Mouse (Mus musculus): ENCODE measurements around the gene Rbl1. TPM values are rescaled to one million over a fixed set of nuclear protein-coding genes. Genes with fewer than 3 reads are reported as not detected.
"Not testable (repeated sequence)": the region's sequence is repeated elsewhere in the genome, so short reads cannot be mapped to it uniquely, and the experiment has no call there.

Rbl1 gene
- polyA plus RNA-seq, 1 experiment from 2014 or later, result 18.2 TPM

GRCm38 (mm10) chr2:157170626-157171025, 33.7 kb downstream of the Rbl1 start:
- WGBS, result 63% methylated on average over 6 of the region's 6 CpGs
- Histone ChIP-seq H3K4me1 (ENCODE audit: control insufficient read depth in 2 of 2, insufficient read depth in 2 of 2, low read length in 2 of 2) (peaks cover 2 to 7% of the 10 kb centered on the region in 2 experiments; a peak in 2 of 4 replicates), H3K27ac (replicated peaks in 1 of 2; ENCODE audit: control insufficient read depth in 1 of 2, insufficient read depth in 1 of 2, low read depth in 2 of 2, low read length in 2 of 2) (no peak overlapping the region)

GRCm38 (mm10) chr2:157170166-157170565, 34.2 kb downstream of the Rbl1 start:
- Histone ChIP-seq H3K4me1 (ENCODE audit: control insufficient read depth in 2 of 2, insufficient read depth in 2 of 2, low read length in 2 of 2) (peaks cover 2 to 7% of the 10 kb centered on the region in 2 experiments; a peak in 2 of 4 replicates), H3K9me3 (ENCODE audit: control insufficient read depth, low read length) (no peaks in the 10 kb centered on the region), H3K27ac (replicated peaks in 1 of 2; ENCODE audit: control insufficient read depth in 1 of 2, insufficient read depth in 1 of 2, low read depth in 2 of 2, low read length in 2 of 2) (no peak overlapping the region), H3K4me3 (ENCODE audit: control insufficient read depth in 1 of 2, insufficient read depth in 1 of 2, low read depth in 1 of 2, low read length in 2 of 2) (no peak overlapping the region), H3K9ac (ENCODE audit: low read length) (no peak overlapping the region), H3K4me2 (ENCODE audit: low read length) (no peak overlapping the region), H3K27me3 (ENCODE audit: control insufficient read depth, insufficient read depth, low read length) (no peaks in the 10 kb centered on the region), H3K36me3 (ENCODE audit: control insufficient read depth, insufficient read depth, low read length) (peaks cover 72% of the 10 kb centered on the region)
- no peak for ATAC-seq (ENCODE audit: insufficient number of reproducible peaks, insufficient read depth, low FRiP score, low read depth)
- WGBS, result 31% methylated on average over 5 of the region's 5 CpGs

More at GRCm38 (mm10) chr2:157170626-157171025, 33.7 kb downstream of the Rbl1 start:
- no peak overlapping the region for H3K9ac ChIP-seq (ENCODE audit: low read length)
- no peak for ATAC-seq (ENCODE audit: insufficient number of reproducible peaks, insufficient read depth, low FRiP score, low read depth)
- H3K36me3 ChIP-seq (ENCODE audit: control insufficient read depth, insufficient read depth, low read length), result peaks cover 74% of the 10 kb centered on the region
- no peaks in the 10 kb centered on the region for H3K27me3 ChIP-seq (ENCODE audit: control insufficient read depth, insufficient read depth, low read length)
- no peaks in the 10 kb centered on the region for H3K9me3 ChIP-seq (ENCODE audit: control insufficient read depth, low read length)
- no peak overlapping the region for H3K4me3 ChIP-seq (ENCODE audit: control insufficient read depth in 1 of 2, insufficient read depth in 1 of 2, low read depth in 1 of 2, low read length in 2 of 2)
- H3K4me2 ChIP-seq (ENCODE audit: low read length), result no peak overlapping the region

GRCm38 (mm10) chr2:157166371-157167080, 37.8 kb downstream of the Rbl1 start:
- Histone ChIP-seq H3K27me3 (ENCODE audit: control insufficient read depth, insufficient read depth, low read length) (no peaks in the 10 kb centered on the region), H3K9ac (ENCODE audit: low read length) (no peak overlapping the region), H3K4me2 (ENCODE audit: low read length) (no peak overlapping the region), H3K4me1 (ENCODE audit: control insufficient read depth in 2 of 2, insufficient read depth in 2 of 2, low read length in 2 of 2) (peaks cover 2 to 7% of the 10 kb centered on the region in 2 experiments; a peak in 2 of 4 replicates), H3K27ac (replicated peaks in 1 of 2; ENCODE audit: control insufficient read depth in 1 of 2, insufficient read depth in 1 of 2, low read depth in 2 of 2, low read length in 2 of 2) (no peak overlapping the region), H3K4me3 (ENCODE audit: control insufficient read depth in 1 of 2, insufficient read depth in 1 of 2, low read depth in 1 of 2, low read length in 2 of 2) (no peak overlapping the region), H3K36me3 (ENCODE audit: control insufficient read depth, insufficient read depth, low read length) (peaks cover 70% of the 10 kb centered on the region), H3K9me3 (ENCODE audit: control insufficient read depth, low read length) (no peaks in the 10 kb centered on the region)
- ATAC-seq (ENCODE audit: insufficient number of reproducible peaks, insufficient read depth, low FRiP score, low read depth), result no peak
- 91% methylated on average over 12 of the region's 12 CpGs for WGBS

- not testable (repeated sequence) for H3K27me3 ChIP-seq (ENCODE audit: control insufficient read depth, insufficient read depth, low read length); H3K9ac ChIP-seq (ENCODE audit: low read length); H3K4me1 ChIP-seq (ENCODE audit: control insufficient read depth in 2 of 2, insufficient read depth in 2 of 2, low read length in 2 of 2); H3K4me2 ChIP-seq (ENCODE audit: low read length); ATAC-seq (ENCODE audit: insufficient number of reproducible peaks, insufficient read depth, low FRiP score, low read depth); H3K9me3 ChIP-seq (ENCODE audit: control insufficient read depth, low read length); H3K27ac ChIP-seq (replicated peaks in 1 of 2; ENCODE audit: control insufficient read depth in 1 of 2, insufficient read depth in 1 of 2, low read depth in 2 of 2, low read length in 2 of 2); H3K4me3 ChIP-seq (ENCODE audit: control insufficient read depth in 1 of 2, insufficient read depth in 1 of 2, low read depth in 1 of 2, low read length in 2 of 2)
- H3K36me3 ChIP-seq (ENCODE audit: control insufficient read depth, insufficient read depth, low read length), result peaks cover 77% of the 10 kb centered on the region
These were observed 38.8 kb downstream of the Rbl1 start for GRCm38 (mm10) chr2:157165312-157166224.

GRCm38 (mm10) chr2:157164101-157164500, 40.2 kb downstream of the Rbl1 start:
- peaks cover 81% of the 10 kb centered on the region for H3K36me3 ChIP-seq (ENCODE audit: control insufficient read depth, insufficient read depth, low read length)
- no peaks in the 10 kb centered on the region for H3K9me3 ChIP-seq (ENCODE audit: control insufficient read depth, low read length)
- H3K27ac ChIP-seq (replicated peaks in 1 of 2; ENCODE audit: control insufficient read depth in 1 of 2, insufficient read depth in 1 of 2, low read depth in 2 of 2, low read length in 2 of 2), result no peak overlapping the region
- no peak overlapping the region for H3K4me3 ChIP-seq (ENCODE audit: control insufficient read depth in 1 of 2, insufficient read depth in 1 of 2, low read depth in 1 of 2, low read length in 2 of 2)
- H3K27me3 ChIP-seq (ENCODE audit: control insufficient read depth, insufficient read depth, low read length), result no peaks in the 10 kb centered on the region
- 86% methylated on average over 2 of the region's 2 CpGs for WGBS
- H3K9ac ChIP-seq (ENCODE audit: low read length), result no peak overlapping the region
- H3K4me2 ChIP-seq (ENCODE audit: low read length), result no peak overlapping the region
- ATAC-seq (ENCODE audit: insufficient number of reproducible peaks, insufficient read depth, low FRiP score, low read depth), result no peak
- H3K4me1 ChIP-seq (ENCODE audit: control insufficient read depth in 2 of 2, insufficient read depth in 2 of 2, low read length in 2 of 2), result no peaks in the 10 kb centered on the region

- H3K4me3 ChIP-seq (ENCODE audit: control insufficient read depth in 1 of 2, insufficient read depth in 1 of 2, low read depth in 1 of 2, low read length in 2 of 2), result no peak overlapping the region
- no peak overlapping the region for H3K4me2 ChIP-seq (ENCODE audit: low read length)
- no peaks in the 10 kb centered on the region for H3K9me3 ChIP-seq (ENCODE audit: control insufficient read depth, low read length)
- H3K27me3 ChIP-seq (ENCODE audit: control insufficient read depth, insufficient read depth, low read length), result no peaks in the 10 kb centered on the region
- no peak for ATAC-seq (ENCODE audit: insufficient number of reproducible peaks, insufficient read depth, low FRiP score, low read depth)
- H3K36me3 ChIP-seq (ENCODE audit: control insufficient read depth, insufficient read depth, low read length), result peaks cover 72% of the 10 kb centered on the region
- no peak overlapping the region for H3K27ac ChIP-seq (replicated peaks in 1 of 2; ENCODE audit: control insufficient read depth in 1 of 2, insufficient read depth in 1 of 2, low read depth in 2 of 2, low read length in 2 of 2)
- WGBS, result 100% methylated on average over 1 of the region's 1 CpGs
- no peaks in the 10 kb centered on the region for H3K4me1 ChIP-seq (ENCODE audit: control insufficient read depth in 2 of 2, insufficient read depth in 2 of 2, low read length in 2 of 2)
- H3K9ac ChIP-seq (ENCODE audit: low read length), result no peak overlapping the region
These were observed 48.3 kb downstream of the Rbl1 start for GRCm38 (mm10) chr2:157156079-157156478.

GRCm38 (mm10) chr2:157153235-157153634, 51.1 kb downstream of the Rbl1 start:
- 85% methylated on average over 2 of the region's 2 CpGs for WGBS
- H3K4me3 ChIP-seq (ENCODE audit: control insufficient read depth in 1 of 2, insufficient read depth in 1 of 2, low read depth in 1 of 2, low read length in 2 of 2), result no peak overlapping the region
- H3K9me3 ChIP-seq (ENCODE audit: control insufficient read depth, low read length), result no peaks in the 10 kb centered on the region
- peaks cover 72% of the 10 kb centered on the region for H3K36me3 ChIP-seq (ENCODE audit: control insufficient read depth, insufficient read depth, low read length)
- ATAC-seq (ENCODE audit: insufficient number of reproducible peaks, insufficient read depth, low FRiP score, low read depth), result no peak
- no peak overlapping the region for H3K4me2 ChIP-seq (ENCODE audit: low read length)
- no peaks in the 10 kb centered on the region for H3K27me3 ChIP-seq (ENCODE audit: control insufficient read depth, insufficient read depth, low read length)
- no peak overlapping the region for H3K9ac ChIP-seq (ENCODE audit: low read length)
- H3K27ac ChIP-seq (replicated peaks in 1 of 2; ENCODE audit: control insufficient read depth in 1 of 2, insufficient read depth in 1 of 2, low read depth in 2 of 2, low read length in 2 of 2), result no peak overlapping the region
- H3K4me1 ChIP-seq (ENCODE audit: control insufficient read depth in 2 of 2, insufficient read depth in 2 of 2, low read length in 2 of 2), result no peaks in the 10 kb centered on the region

Data from heart, embryonic 14.5 days (tissue).